Mouse (Mus musculus) A20 (cell line): ENCODE results near the gene Olfr330.
"Not testable (repeated sequence)": the region's sequence is repeated elsewhere in the genome, so short reads cannot be mapped to it uniquely, and the experiment has no call there.

ENCODE experiments used
- DNase-seq: peaks from one replicate; pipeline ENCODE4 v3.0.0-alpha.2; 2011; ENCODE audit warnings: low read depth, low spot score

The Olfr330 gene

GRCm38 (mm10) chr11:58534736-58535135 lies at the start of gene Olfr330:
Olfr330 (minus strand) TSS chr11:58534836.
- DNase-seq = not testable (repeated sequence)

DNA sequence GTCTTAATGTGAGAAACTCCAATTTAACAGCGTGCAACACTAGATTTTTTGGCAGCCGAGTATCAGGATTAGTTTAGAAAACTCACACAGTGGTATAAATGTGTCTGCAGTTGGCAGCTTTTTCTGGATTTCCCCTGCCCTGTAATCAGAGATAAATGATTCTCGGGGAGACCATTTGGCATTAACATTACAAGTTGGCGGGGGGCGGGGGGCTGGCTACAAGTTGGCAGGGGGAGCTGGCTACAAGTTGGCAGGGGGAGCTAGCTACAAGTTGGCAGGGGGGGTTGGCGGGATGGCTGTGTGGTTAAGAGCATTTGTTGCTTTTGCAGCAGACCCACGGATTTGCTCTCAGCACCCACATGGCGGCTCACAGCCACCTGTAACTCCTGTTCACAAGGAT lies 44.0 kb upstream of the Olfr330 start:
- no peak for DNase-seq

DNA sequence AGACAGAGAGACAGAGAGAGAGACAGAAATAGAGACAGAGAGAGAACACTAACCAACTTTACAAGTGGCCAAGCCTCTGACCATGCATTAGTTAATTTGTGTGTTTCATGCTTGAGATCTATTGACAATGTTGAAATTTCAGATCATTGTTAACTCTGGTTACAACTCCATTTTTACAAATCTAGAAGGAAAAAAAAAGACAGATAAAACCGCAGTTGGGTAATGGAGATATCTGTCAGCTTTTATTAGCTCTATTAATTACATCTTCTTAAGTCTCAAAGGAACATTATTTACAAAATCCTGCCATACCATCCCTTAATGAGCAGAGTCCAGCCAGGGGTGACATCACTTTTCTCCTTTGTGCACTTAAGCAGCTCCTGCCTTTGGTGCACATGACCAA lies 42.8 kb upstream of the Olfr330 start, which contains the start of gene Olfr325:
TSS of gene Olfr325 (plus strand) at position 301 of the 400 bp plus-strand sequence.
- no peak for DNase-seq

DNA sequence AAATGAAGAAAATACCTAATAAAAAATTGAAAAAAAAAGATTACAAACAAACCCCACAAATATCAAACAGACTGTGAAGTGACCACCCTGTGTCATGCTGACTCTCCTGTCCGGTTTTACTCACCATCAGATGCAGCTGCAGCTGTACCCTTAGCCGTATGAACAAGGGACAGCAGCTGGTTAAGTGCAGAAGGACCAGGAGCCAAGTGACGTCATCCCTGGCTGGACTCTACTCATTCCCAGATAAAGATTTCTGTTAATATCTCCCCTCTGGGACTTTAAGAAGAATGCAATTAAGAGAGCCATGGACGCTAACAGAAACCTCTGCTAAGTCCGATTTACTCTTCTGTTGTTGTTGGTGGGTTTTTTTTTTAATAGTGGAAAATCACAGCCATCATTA lies 35.8 kb upstream of the Olfr330 start, which contains the start of gene Olfr224:
TSS of gene Olfr224 (minus strand) at position 149 of the 400 bp plus-strand sequence.
- no peak for DNase-seq

DNA sequence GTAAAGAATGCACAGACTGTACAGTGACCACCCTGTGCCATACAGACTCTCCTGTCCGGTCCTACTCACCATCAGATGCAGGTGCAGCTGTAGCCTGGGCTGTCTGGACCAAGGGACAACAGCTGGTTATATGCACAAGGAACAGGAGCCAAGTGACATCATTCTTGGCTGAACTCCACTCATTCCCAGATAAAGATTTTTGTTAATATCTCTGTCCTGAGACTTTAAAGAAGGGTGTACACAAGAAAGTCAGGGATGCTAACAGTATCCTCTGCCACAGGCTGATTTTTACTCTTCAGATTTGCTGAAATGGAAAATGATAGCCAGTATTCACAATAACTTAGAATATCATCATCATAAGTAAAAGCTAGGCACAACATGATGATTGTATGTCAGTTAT lies 20.9 kb upstream of the Olfr330 start, which contains the start of gene Olfr328:
TSS of gene Olfr328 (minus strand) at position 101 of the 400 bp plus-strand sequence.
- no peak for DNase-seq

DNA sequence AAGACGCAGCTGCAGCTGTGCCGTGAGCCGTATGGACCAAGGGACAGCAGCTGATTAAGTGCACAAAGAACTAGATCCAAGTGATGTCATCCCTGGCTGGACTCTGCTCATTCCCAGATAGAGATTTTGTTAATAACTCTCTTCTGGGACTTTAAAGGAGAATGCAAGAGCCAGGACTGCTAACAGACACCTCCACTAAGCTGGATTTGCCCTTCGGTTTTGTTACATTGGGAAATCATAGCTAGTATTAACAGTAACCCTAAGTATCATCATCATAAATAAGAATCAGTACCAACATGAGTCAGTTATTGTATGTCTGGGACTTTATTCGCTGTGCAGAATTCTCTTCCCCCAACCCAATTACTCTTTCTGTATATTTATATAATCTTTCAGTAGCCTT lies 11.7 kb upstream of the Olfr330 start, which contains the start of gene Olfr329-ps:
TSS of gene Olfr329-ps (minus strand) at position 101 of the 400 bp plus-strand sequence.
- no peak for DNase-seq

- not testable (repeated sequence) for DNase-seq
Observed at GRCm38 (mm10) chr11:58519756-58520155, 14.9 kb downstream of the Olfr330 start.

DNA sequence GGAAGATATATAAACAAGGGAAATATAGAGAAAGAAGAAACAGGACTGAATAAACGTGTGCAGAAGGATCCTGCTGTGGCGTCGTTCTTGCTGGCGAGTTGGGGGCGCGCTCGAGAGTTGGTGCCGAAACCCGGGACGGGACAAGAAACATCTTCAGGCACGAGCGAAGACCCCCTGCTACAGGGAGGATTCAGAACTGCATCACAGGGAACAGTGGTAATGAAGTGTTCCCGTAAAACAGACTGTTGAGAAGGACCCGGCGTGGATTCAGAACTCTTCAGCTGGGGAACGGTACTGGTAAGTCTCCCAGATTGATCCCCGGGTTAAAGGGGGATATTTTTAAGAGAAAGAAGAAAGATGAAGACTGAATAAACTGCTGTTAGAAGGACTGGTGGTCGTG lies 15.7 kb downstream of the Olfr330 start:
- not testable (repeated sequence) for DNase-seq

- DNase-seq = not testable (repeated sequence)
Observed at GRCm38 (mm10) chr11:58509058-58509457, 25.6 kb downstream of the Olfr330 start.

DNA sequence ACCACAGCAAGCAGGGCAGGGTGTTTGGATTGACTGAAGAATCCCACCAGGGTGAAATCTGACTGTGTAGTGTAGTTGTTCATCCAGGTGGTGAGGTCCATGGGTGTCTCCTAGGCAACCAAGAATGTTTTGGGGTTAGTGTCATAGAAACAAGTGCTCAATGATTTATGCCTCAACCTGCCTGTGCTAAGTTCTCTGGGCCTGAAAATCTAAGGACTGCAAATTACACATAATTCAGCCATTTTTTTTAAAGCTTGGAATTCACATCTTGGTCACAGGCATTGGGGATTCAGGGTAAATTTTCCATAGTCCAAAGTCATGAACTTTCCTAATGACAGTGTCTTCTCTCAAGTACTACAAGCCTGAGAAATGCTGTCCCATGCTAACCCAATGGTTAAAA lies 32.2 kb downstream of the Olfr330 start, which contains the start of gene Olfr331:
TSS of gene Olfr331 (minus strand) at position 101 of the 400 bp plus-strand sequence.
- DNase-seq = not testable (repeated sequence)

- DNase-seq = no peak
Observed at GRCm38 (mm10) chr11:58499290-58499689, 35.3 kb downstream of the Olfr330 start.

DNA sequence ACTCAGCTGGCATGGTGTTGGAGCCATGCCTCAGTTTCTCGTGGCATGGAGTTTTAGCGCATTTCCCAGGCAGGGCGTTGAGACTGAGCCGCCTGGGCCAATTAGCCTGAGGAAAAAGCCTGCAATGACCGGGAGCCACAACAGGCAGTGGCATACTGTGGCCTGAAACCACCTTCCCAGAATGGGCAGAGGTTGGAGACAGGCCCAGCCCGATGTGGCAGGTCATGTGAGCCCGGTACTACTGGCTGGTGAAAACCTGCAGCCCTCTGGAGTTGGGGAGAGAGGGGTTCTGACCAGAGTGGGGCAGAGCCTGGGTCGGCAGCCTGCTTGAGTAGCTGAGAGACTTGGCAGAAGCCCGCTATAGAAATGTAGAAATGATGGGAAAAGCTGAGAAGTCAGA lies 35.9 kb downstream of the Olfr330 start:
- no peak for DNase-seq

DNA sequence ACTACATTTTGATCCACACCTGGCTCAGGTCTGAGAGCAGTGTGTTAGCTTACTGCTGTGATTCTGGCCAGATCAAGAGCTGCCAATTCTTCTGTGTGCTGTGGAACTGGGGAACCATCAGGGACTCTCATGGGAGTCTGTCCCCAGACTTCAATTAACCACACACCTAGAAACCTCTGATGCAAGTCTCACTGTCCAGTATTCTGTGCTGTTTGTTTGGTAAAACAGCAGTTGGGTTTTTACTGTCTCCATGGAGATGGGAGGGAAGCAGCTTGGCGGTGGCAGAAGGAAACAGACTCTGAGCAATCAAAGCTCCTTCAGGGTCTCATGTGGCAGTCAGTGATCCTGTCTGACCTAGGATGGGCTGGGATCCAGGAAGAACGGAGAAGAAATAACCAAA lies 42.2 kb downstream of the Olfr330 start, which contains the start of gene Olfr332:
TSS of gene Olfr332 (minus strand) at position 101 of the 400 bp plus-strand sequence.
- no peak for DNase-seq
